Mouse (Mus musculus): ENCODE results near the gene Ccl4. TPM values are rescaled to one million over a fixed set of nuclear protein-coding genes. Genes with fewer than 3 reads are reported as not detected.

The Ccl4 gene
- 0.42 and 0.46 TPM in 2 replicates for polyA plus RNA-seq (2016; fragmentation: Nextera tagmentation; extraction: Ambion mirVana)

DNA sequence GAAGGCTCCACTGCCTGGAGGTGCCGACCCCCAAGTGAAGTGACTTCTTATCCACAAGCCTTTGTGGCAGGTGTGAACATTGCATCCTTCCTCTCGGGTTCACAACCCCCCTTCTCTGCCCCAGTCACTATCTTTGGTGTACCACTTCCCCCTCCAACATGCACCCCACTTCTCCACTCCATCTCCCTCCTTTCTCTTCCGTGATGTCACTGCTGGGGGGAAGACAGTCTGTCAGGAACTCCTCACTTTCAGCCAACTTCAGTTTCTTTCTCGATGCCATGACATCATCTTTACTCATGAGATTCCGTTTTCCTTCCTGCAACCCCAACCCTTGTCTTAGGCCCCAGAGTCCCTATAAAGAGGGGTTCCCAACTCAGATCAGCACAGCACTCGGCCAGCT, at the start of gene Ccl4:
Ccl4 (plus strand) TSS at position 381 of the 400 bp plus-strand sequence.
- Histone ChIP-seq H3K9me3 (no peaks in the 10 kb centered on the region), H3K4me1 (no peaks in the 10 kb centered on the region), H3K4me3 (no peak within 1 kb of the TSS), H3K36me3 (replicated peaks) (no peaks in the 10 kb centered on the region), H3K27me3 (ENCODE audit: poor library complexity, severe bottlenecking) (no peaks in the 10 kb centered on the region), H3K27ac (no peak within 1 kb of the TSS)
- no peak for DNase-seq (ENCODE audit: extremely low spot score, low spot score)
- WGBS = 82% methylated on average over 6 of the region's 6 CpGs

DNA sequence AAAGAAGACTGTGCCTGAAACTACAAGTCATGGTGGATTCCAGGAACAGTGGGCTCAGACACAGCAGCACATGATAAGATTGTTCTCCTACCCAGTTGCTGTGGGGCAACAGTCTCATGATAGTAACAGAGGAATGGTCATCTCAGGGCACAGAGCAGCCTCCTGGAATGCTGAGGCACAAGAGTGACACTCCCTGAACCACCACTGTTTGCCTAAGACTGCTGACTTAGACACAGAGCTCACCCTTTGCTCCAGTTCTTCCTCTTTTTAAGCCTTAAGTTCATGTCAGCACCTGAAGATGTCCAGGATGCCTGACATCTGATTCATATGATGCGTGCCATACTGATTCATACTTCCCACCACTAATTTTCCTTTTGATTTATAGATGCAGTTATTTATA, 45.8 kb upstream of the Ccl4 start:
- no peak overlapping the region for H3K27ac ChIP-seq
- WGBS = 94% methylated on average over 1 of the region's 1 CpGs
- no peak overlapping the region for H3K4me3 ChIP-seq
- H3K36me3 ChIP-seq (replicated peaks) = no peaks in the 10 kb centered on the region
- H3K9me3 ChIP-seq = no peaks in the 10 kb centered on the region
- H3K27me3 ChIP-seq (ENCODE audit: poor library complexity, severe bottlenecking) = no peaks in the 10 kb centered on the region
- H3K4me1 ChIP-seq = no peaks in the 10 kb centered on the region
- no peak for DNase-seq (ENCODE audit: extremely low spot score, low spot score)

DNA sequence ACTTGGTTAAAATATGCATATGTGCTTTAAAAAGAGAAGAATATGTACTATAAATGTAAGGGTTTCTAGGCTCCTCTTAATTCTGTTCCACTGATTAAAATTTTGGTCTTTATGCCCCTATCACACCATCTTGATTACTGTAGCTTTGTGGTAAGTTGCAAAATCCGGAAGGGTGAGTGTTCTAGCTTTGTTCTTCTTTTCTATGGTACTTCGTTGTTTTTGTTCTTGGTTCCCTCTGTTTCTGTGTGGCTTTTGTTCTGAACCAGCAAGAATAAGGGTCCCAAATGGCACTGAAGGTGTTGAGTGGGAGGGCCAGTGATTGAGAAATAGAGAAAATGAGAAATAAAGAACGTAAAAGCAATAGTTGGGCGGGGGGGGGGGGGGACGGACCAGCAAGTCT, 44.1 kb upstream of the Ccl4 start:
- no peak for DNase-seq (ENCODE audit: extremely low spot score, low spot score)
- Histone ChIP-seq H3K9me3 (no peaks in the 10 kb centered on the region), H3K27ac (no peak overlapping the region), H3K27me3 (ENCODE audit: poor library complexity, severe bottlenecking) (no peaks in the 10 kb centered on the region), H3K4me1 (no peaks in the 10 kb centered on the region), H3K4me3 (no peak overlapping the region), H3K36me3 (replicated peaks) (no peaks in the 10 kb centered on the region)
- WGBS = 68% methylated on average over 5 of the region's 5 CpGs

DNA sequence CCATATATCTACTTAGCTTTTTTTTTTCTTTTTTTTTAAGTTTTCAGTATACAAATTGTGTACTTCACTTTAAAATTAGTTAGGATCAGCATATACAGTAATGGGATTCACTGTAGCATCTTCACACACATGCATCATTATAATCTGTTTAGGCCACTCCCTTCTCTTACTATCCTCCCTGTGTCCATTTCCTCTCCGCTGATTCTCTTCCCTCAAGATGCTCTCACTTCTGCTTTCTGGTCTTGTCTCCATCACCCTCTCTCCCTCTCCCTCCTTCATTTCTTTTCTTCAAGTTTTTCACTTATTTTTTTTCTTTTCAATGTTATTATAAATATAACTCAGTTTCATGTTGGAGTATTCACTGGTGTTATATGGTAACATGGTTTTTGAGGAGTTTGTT, 43.3 kb upstream of the Ccl4 start:
- H3K4me3 ChIP-seq = no peak overlapping the region
- H3K27me3 ChIP-seq (ENCODE audit: poor library complexity, severe bottlenecking) = no peaks in the 10 kb centered on the region
- DNase-seq (ENCODE audit: extremely low spot score, low spot score) = no peak
- 95% methylated on average over 1 of the region's 1 CpGs for WGBS
- no peaks in the 10 kb centered on the region for H3K9me3 ChIP-seq
- H3K36me3 ChIP-seq (replicated peaks) = no peaks in the 10 kb centered on the region
- no peaks in the 10 kb centered on the region for H3K4me1 ChIP-seq
- no peak overlapping the region for H3K27ac ChIP-seq

DNA sequence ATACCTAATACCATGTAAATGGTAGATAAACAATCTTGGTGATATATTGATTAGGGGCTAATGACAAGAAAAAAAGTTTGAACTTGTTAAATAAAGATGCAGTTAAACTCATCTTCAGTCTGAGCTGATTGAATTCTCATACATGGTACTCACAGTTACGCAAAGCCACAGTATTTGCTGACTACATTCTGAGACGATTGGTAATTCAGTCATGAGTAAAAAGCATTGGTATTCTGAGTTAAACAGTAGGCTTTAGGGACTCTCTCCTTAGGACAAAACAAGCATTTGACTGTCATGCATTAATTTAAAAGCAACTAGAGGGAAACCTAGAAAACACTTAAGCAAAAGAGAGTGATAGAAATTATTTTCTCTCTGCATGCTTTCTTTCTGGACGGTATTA, 38.8 kb upstream of the Ccl4 start:
- WGBS = 89% methylated on average over 3 of the region's 3 CpGs
- no peak for DNase-seq (ENCODE audit: extremely low spot score, low spot score)
- Histone ChIP-seq H3K27me3 (ENCODE audit: poor library complexity, severe bottlenecking) (no peaks in the 10 kb centered on the region), H3K4me1 (no peaks in the 10 kb centered on the region), H3K36me3 (replicated peaks) (no peaks in the 10 kb centered on the region), H3K4me3 (no peak overlapping the region), H3K27ac (no peak overlapping the region), H3K9me3 (no peaks in the 10 kb centered on the region)

DNA sequence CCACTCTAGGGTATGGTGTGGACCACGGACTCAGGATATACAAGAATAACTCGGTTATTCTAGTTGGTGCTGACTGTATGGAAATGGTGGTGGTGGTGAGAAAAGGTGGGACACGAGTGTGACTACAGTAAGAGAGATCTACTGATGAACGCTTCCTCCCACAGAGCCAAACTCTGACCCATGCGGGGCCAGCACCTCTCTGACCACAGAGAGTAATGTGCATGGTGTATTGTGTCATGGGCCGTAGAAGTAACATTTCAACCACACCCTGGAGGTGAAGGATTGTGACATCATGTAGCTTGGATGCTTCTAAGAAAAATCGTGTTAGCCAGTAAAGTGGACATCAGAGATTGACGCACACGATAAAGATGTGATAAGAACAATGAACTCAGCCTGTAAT, 33.6 kb upstream of the Ccl4 start:
- no peak overlapping the region for H3K27ac ChIP-seq
- DNase-seq (ENCODE audit: extremely low spot score, low spot score) = no peak
- H3K36me3 ChIP-seq (replicated peaks) = no peaks in the 10 kb centered on the region
- no peaks in the 10 kb centered on the region for H3K9me3 ChIP-seq
- no peaks in the 10 kb centered on the region for H3K27me3 ChIP-seq (ENCODE audit: poor library complexity, severe bottlenecking)
- 89% methylated on average over 9 of the region's 9 CpGs for WGBS
- H3K4me1 ChIP-seq = peaks cover under 1% of the 10 kb centered on the region; the same call in 1 of the 2 replicates
- no peak overlapping the region for H3K4me3 ChIP-seq

DNA sequence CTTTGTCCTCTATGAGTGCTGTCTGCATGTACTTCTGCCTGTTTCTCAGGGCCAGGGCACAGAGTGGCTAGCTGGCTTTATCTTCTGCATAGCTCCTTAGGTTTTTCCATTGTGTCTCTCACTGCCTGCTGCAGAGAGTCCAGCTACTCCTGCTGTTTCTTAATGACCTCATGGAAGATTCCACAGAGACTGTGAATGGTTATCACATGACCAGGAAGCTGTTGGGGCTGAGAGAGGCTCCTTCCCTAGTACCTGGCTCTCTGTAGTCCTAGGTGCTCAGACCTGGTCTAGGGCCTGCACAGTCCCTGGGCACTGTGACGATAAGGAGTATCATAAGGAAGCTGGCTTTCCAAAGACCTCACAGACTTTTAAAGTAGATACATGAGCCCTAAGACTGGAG, 31.8 kb upstream of the Ccl4 start:
- Histone ChIP-seq H3K36me3 (replicated peaks) (no peaks in the 10 kb centered on the region), H3K4me3 (no peak overlapping the region), H3K27ac (no peak overlapping the region), H3K27me3 (ENCODE audit: poor library complexity, severe bottlenecking) (no peaks in the 10 kb centered on the region), H3K4me1 (peaks cover 10% of the 10 kb centered on the region), H3K9me3 (no peaks in the 10 kb centered on the region)
- no peak for DNase-seq (ENCODE audit: extremely low spot score, low spot score)
- WGBS = 98% methylated on average over 1 of the region's 1 CpGs

DNA sequence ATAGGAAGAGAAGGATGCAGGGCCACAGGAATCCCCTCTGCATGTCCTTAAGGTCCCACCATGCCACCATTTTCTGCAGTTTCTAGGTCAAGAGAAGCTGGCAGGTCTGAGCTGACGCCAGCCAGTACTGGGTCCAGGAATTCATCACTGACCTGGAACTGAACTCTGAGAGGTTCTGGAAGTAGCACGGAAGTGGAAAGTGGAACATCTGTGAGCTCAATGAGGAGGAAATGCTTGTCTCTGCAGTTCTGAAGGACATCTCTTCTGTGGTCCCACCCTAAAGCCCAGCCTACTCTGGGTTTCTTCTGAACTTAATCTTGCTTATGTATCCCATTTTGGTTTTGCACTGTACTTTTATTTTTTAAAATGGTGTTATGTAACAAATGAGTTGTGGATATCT, 31.3 kb upstream of the Ccl4 start:
- Histone ChIP-seq H3K9me3 (no peaks in the 10 kb centered on the region), H3K27me3 (ENCODE audit: poor library complexity, severe bottlenecking) (no peaks in the 10 kb centered on the region), H3K4me3 (no peak overlapping the region), H3K27ac (no peak overlapping the region), H3K36me3 (replicated peaks) (no peaks in the 10 kb centered on the region), H3K4me1 (peaks cover 10% of the 10 kb centered on the region)
- DNase-seq (ENCODE audit: extremely low spot score, low spot score) = no peak
- WGBS = 78% methylated on average over 2 of the region's 2 CpGs

DNA sequence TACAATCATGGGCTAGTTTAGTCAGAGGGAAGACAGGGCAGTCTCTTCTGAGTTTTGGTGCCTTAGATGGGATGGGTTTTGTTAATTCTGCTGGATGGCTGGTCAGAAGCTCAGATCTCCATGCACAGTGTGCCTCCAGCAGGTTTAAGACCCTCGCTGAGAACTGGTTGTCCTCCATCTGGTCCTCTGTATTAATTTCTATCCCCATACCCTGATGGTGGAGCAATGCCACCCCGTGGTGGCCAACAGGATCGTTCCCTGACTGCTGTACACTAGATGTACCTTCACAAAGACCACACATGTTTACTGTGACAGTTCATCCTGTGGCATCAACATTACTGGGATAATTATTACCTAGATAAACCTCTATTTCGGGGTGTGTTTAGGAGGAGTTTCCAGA, 29.6 kb upstream of the Ccl4 start:
- DNase-seq (ENCODE audit: extremely low spot score, low spot score) = no peak
- Histone ChIP-seq H3K4me1 (peaks cover 10% of the 10 kb centered on the region), H3K36me3 (replicated peaks) (no peaks in the 10 kb centered on the region), H3K27ac (no peak overlapping the region), H3K27me3 (ENCODE audit: poor library complexity, severe bottlenecking) (no peaks in the 10 kb centered on the region), H3K4me3 (no peak overlapping the region), H3K9me3 (no peaks in the 10 kb centered on the region)
- 80% methylated on average over 4 of the region's 4 CpGs for WGBS

DNA sequence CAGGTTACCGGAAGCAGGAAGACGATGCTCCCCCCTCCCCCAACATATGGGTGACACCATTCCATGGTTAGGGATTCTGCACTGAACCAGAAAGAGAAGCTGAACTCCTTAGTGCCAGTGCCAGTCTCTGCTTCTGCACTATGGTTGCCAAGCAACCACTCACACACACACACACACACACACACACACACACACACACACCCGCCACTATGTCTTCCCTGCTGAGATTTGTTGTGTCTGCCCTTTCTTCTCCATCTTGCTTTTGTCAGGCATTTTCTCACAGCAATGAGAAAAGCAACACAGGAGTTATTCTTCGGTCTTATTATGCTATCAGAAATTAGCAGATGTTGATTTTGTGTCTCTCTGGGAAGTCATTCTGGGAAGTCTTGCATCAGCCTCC, 28.0 kb upstream of the Ccl4 start:
- WGBS = 67% methylated on average over 4 of the region's 4 CpGs
- peaks cover 10% of the 10 kb centered on the region for H3K4me1 ChIP-seq
- peak; percentile 22 for DNase-seq (ENCODE audit: extremely low spot score, low spot score)

DNA sequence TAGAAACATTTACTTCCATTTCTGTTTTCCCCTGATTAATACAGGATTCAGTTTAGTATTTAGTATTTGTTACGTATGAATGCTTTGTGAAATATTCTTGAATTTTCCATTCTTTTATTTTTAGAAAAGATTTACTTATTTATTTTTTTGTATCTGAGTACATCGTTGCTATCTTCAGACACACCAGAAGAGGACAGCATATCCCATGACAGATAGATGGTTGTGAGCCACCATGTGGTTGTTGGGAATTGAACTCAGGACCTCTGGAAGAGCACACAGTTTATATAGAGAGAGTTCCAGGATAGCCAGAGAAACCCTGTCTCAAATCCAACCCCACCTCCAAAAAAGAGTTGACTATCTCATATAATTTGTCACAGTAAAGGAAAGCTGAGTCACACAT, 27.5 kb upstream of the Ccl4 start:
- DNase-seq (ENCODE audit: extremely low spot score, low spot score) = no peak
- Histone ChIP-seq H3K27ac (no peak overlapping the region), H3K36me3 (replicated peaks) (no peaks in the 10 kb centered on the region), H3K4me1 (peaks cover 10% of the 10 kb centered on the region), H3K4me3 (no peak overlapping the region), H3K27me3 (ENCODE audit: poor library complexity, severe bottlenecking) (no peaks in the 10 kb centered on the region), H3K9me3 (no peaks in the 10 kb centered on the region)
- 89% methylated on average over 2 of the region's 2 CpGs for WGBS

More for the DNA sequence above, 28.0 kb upstream of the Ccl4 start:
- no peak overlapping the region for H3K4me3 ChIP-seq
- H3K27ac ChIP-seq = no peak overlapping the region
- H3K36me3 ChIP-seq (replicated peaks) = no peaks in the 10 kb centered on the region
- H3K9me3 ChIP-seq = no peaks in the 10 kb centered on the region
- H3K27me3 ChIP-seq (ENCODE audit: poor library complexity, severe bottlenecking) = no peaks in the 10 kb centered on the region

DNA sequence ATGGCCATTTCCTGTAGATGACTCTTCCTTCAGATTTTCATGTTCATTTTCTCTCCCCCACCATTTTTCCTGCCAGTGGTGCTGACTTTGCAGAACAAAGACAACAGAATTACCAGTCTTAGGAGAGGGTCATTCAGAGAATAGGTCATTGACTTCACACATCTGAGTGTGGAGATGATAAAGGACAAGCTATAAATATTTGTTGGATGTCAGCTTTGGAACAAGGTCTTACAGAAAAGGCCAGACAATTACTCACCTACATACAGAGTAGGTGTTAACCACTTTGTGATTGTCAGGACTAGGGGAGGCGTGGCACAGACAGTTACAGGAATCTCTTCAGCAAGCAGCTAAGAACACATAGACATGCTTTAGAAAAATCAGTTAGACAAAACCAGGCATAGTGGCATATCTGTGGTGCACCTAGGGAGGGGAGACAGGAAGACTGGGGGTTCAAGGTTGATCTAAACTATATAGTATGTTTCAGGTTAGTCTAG, 25.6 kb upstream of the Ccl4 start:
- Histone ChIP-seq H3K27me3 (ENCODE audit: poor library complexity, severe bottlenecking) (no peaks in the 10 kb centered on the region), H3K27ac (no peak overlapping the region), H3K36me3 (replicated peaks) (no peaks in the 10 kb centered on the region), H3K9me3 (no peaks in the 10 kb centered on the region), H3K4me3 (no peak overlapping the region), H3K4me1 (peaks cover 10% of the 10 kb centered on the region)
- 83% methylated on average over 1 of the region's 1 CpGs for WGBS
- no peak for DNase-seq (ENCODE audit: extremely low spot score, low spot score)

DNA sequence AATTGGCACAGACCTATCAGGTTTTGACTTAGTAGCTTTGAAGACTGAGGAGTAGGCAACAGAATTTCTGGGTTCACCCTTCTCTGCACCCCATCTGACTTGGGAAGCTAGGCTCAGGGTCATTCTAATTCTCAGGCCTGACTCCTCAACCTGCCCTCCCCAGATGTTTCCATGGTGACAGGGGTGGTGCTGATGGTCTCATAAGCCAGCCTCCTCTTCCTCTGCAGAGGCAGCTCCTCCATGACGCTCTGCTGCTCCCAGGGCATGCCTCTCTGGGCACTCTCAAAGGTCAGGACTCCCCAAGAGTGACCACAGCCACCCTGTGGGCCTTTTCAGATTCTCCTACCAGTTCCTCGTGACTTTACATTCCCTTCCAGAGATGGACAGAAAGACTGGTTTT, 23.4 kb upstream of the Ccl4 start:
- Histone ChIP-seq H3K9me3 (no peaks in the 10 kb centered on the region), H3K27ac (no peak overlapping the region), H3K4me3 (no peak overlapping the region), H3K4me1 (peaks cover 7% of the 10 kb centered on the region), H3K36me3 (replicated peaks) (no peaks in the 10 kb centered on the region), H3K27me3 (ENCODE audit: poor library complexity, severe bottlenecking) (no peaks in the 10 kb centered on the region)
- no peak for DNase-seq (ENCODE audit: extremely low spot score, low spot score)
- 52% methylated on average over 2 of the region's 2 CpGs for WGBS

DNA sequence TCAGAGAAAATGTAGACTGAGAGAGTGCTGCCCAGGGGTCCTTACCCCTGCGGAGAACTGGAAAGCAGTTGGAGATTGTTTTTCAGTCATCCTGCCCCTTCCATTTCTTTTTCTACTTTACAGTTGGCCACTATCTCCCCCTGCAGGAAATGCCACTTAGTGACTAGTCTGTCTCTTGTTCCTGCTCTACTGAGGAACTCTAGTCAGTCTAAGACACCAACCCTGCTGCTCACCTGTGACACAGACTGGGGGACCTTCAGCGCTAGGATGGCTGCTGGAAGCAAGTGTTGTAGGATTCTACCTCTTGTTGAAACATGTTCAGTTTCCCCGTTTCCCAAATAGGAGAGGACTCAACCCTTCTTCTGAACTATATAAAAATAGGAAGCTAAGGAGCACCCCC, 22.9 kb upstream of the Ccl4 start:
- peaks cover 1% of the 10 kb centered on the region for H3K4me1 ChIP-seq
- H3K4me3 ChIP-seq = no peak overlapping the region
- H3K27ac ChIP-seq = no peak overlapping the region
- no peaks in the 10 kb centered on the region for H3K9me3 ChIP-seq
- no peaks in the 10 kb centered on the region for H3K36me3 ChIP-seq (replicated peaks)
- WGBS = 68% methylated on average over 3 of the region's 3 CpGs
- DNase-seq (ENCODE audit: extremely low spot score, low spot score) = no peak
- H3K27me3 ChIP-seq (ENCODE audit: poor library complexity, severe bottlenecking) = no peaks in the 10 kb centered on the region
